Mouse (Mus musculus) intestine, embryonic 14.5 days (tissue): ENCODE measurements around the gene Dut. TPM values are rescaled to one million over a fixed set of nuclear protein-coding genes. Genes with fewer than 3 reads are reported as not detected.

Experiments used
- ATAC-seq: fragments of 200-750 bp; cut with Nextera tagmentation; replicated peaks from 2 replicates; pipeline ENCODE4 v1.8.0; 2017; ENCODE audit warnings: low read depth, moderate number of reproducible peaks, moderate TSS enrichment, moderate library complexity; ENCODE audit not compliant: low FRiP score, low TSS enrichment
- DNase-seq: peaks from one replicate; pipeline ENCODE4 v3.0.0-alpha.2; 2018; ENCODE audit warnings: low spot score
- H3K27ac ChIP-seq: fragments of 300-500 bp; sonication (generic); 2 replicates; pipeline ENCODE4 v1.5.1; 2014; ENCODE audit warnings: low read depth, mild to moderate bottlenecking, control low read depth
- H3K27me3 ChIP-seq: fragments of 300-500 bp; sonication (generic); replicated peaks from 2 replicates; pipeline ENCODE4 v1.6.1; 2014; ENCODE audit warnings: low read length, control low read depth; ENCODE audit not compliant: control insufficient read depth, insufficient read depth
- H3K36me3 ChIP-seq: fragments of 300-500 bp; sonication (generic); 2 replicates; pipeline ENCODE4 v1.6.1; 2014; ENCODE audit warnings: low read length, control low read depth; ENCODE audit not compliant: control insufficient read depth, insufficient read depth
- H3K4me1 ChIP-seq: fragments of 300-500 bp; sonication (generic); replicated peaks from 2 replicates; pipeline ENCODE4 v1.6.1; 2014; ENCODE audit warnings: low read length, control low read depth, mixed read lengths; ENCODE audit not compliant: control insufficient read depth, insufficient read depth
- H3K4me2 ChIP-seq: fragments of 300-500 bp; sonication (generic); 2 replicates; pipeline ENCODE4 v1.6.1; 2014; ENCODE audit warnings: low read length
- H3K4me3 ChIP-seq: fragments of 300-500 bp; sonication (generic); 2 replicates; pipeline ENCODE4 v1.5.1; 2014; ENCODE audit warnings: low read depth, low read length, control low read depth, mixed read lengths
- H3K9ac ChIP-seq: fragments of 300-500 bp; sonication (generic); 2 replicates; pipeline ENCODE4 v1.6.1; 2014; ENCODE audit warnings: mild to moderate bottlenecking, low read length
- H3K9me3 ChIP-seq: fragments of 300-500 bp; sonication (generic); 2 replicates; pipeline ENCODE4 v1.6.1; 2016; ENCODE audit warnings: low read length, control low read depth; ENCODE audit not compliant: control insufficient read depth
- WGBS: fragments of 180-500 bp; shearing (Covaris S2); extraction: QIAGEN DNeasy Blood & Tissue Kit; methylation state at CpG from one replicate; pipeline ENCODE4 v1.1.7; 2014; 5-methylcytosine and 5-hydroxymethylcytosine counted together
- polyA plus RNA-seq: library from polyadenylated mRNA; unstranded; fragments of >200 nt; fragmentation: Nextera tagmentation; extraction: Ambion mirVana; gene quantifications from 2 replicates; pipeline ENCODE4 v1.2.1, GENCODE M21; 2014

The Dut gene
- polyA plus RNA-seq, 1 experiment from 2014 or later = 162 TPM

DNA sequence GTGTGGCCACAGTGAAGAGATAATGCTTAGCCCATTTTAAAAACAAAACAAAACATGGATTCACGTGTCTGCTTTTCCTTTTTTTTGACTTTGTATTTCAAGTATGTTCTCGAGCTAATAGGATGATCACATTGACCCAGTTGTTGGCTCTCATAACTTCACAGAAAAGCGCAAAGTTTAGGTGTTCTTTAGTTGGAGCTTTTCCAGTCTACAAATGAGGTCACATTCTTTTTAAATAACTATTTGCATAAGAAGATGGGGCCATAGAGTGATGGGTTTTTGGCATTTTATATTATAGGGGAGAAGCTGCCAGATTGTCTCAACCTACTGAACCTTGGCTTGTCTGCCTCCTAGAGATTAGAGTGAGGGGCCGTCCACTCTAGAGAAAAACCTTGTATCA, 2.3 kb downstream of the Dut start:
- H3K4me3 ChIP-seq = no peak overlapping the region
- peaks cover 9% of the 10 kb centered on the region; the same call in 1 of the 2 replicates for H3K4me1 ChIP-seq
- no peak overlapping the region for H3K9ac ChIP-seq
- H3K4me2 ChIP-seq = peak overlapping the region; percentile 52
- H3K9me3 ChIP-seq = peaks cover 3% of the 10 kb centered on the region; the same call in 1 of the 2 replicates
- no peaks in the 10 kb centered on the region for H3K27me3 ChIP-seq
- ATAC-seq = no peak
- no peak for DNase-seq
- peaks cover 45% of the 10 kb centered on the region for H3K36me3 ChIP-seq
- H3K27ac ChIP-seq = no peak overlapping the region
- 80% methylated on average over 4 of the region's 4 CpGs for WGBS

DNA sequence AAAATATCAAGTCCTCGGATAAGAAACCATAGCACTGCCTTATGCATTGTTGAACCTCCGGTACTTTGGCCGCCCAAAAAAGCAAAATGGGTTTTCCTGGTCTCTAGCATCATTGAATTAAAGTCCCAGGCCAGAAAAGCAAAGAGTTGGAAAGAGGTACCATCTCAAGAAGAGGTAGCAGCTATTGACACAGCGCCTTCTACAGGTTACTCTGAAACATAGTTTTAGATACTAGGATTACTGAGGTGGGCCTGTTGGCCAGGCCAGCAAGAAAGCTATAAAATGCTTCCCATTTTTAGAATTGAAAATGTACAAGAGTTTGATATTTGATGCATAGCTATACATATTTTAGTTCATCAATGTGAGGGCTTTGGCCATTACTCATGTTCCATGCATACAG, 2.9 kb downstream of the Dut start:
- H3K4me3 ChIP-seq = no peak overlapping the region
- no peak overlapping the region for H3K27ac ChIP-seq
- 91% methylated on average over 4 of the region's 4 CpGs for WGBS
- H3K4me1 ChIP-seq = peaks cover 8% of the 10 kb centered on the region; the same call in 1 of the 2 replicates
- no peak for DNase-seq
- no peak overlapping the region for H3K9ac ChIP-seq
- ATAC-seq = no peak
- H3K4me2 ChIP-seq = no peak overlapping the region
- H3K9me3 ChIP-seq = peaks cover 7% of the 10 kb centered on the region; the same call in 1 of the 2 replicates
- no peaks in the 10 kb centered on the region for H3K27me3 ChIP-seq
- H3K36me3 ChIP-seq = peaks cover 49% of the 10 kb centered on the region

DNA sequence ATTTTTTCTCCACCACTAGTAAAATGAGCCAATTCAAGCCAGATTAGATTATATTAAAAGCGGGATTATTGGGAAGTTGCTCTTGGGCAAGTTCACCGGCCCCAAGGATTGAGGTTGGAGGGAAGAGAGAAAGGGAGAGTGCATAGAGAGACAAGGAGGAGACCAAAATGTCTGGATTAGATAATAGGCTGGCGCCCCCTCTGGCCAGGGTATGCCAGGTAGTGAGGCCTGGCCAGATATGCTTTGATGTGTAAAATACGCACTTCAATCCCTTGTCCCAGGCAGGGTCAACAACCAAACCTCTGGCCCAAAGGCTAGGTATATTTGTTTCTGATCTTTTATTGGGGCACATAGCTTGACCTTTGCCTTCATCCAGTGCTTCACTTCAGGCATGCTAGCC, 4.8 kb downstream of the Dut start:
- Histone ChIP-seq H3K36me3 (peaks cover 64% of the 10 kb centered on the region), H3K4me2 (no peak overlapping the region), H3K27me3 (no peaks in the 10 kb centered on the region), H3K9me3 (peaks cover 7% of the 10 kb centered on the region; the same call in 1 of the 2 replicates), H3K27ac (no peak overlapping the region), H3K4me3 (no peak overlapping the region), H3K9ac (no peak overlapping the region), H3K4me1 (no peaks in the 10 kb centered on the region)
- 82% methylated on average over 4 of the region's 4 CpGs for WGBS
- ATAC-seq (no peak), DNase-seq (no peak)

DNA sequence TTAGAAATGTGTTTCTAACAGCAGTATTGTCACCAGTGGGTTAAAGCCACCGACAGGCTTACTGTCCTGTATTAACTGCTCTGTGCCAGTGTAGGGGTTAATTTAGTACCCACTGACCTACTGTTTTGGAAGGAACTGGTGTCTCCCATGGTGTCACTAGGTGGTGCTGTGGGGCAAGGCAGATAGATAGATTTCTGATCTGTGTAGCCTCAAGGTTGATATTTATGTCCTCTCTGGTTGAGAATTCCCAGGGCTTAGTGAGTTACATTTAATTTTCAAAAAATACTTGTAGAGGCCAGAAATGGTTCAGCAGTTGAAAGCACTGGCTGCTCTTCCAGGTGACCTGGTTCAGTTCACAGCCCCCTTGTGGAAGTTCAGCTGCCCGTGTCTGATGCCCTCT, 5.3 kb downstream of the Dut start:
- no peak overlapping the region for H3K4me3 ChIP-seq
- no peaks in the 10 kb centered on the region for H3K4me1 ChIP-seq
- DNase-seq (no peak), ATAC-seq (no peak)
- H3K36me3 ChIP-seq = peaks cover 69% of the 10 kb centered on the region
- H3K9me3 ChIP-seq = peaks cover 7% of the 10 kb centered on the region; the same call in 1 of the 2 replicates
- no peak overlapping the region for H3K4me2 ChIP-seq
- H3K9ac ChIP-seq = no peak overlapping the region
- H3K27ac ChIP-seq = no peak overlapping the region
- H3K27me3 ChIP-seq = no peaks in the 10 kb centered on the region
- WGBS = 50% methylated on average over 2 of the region's 2 CpGs

DNA sequence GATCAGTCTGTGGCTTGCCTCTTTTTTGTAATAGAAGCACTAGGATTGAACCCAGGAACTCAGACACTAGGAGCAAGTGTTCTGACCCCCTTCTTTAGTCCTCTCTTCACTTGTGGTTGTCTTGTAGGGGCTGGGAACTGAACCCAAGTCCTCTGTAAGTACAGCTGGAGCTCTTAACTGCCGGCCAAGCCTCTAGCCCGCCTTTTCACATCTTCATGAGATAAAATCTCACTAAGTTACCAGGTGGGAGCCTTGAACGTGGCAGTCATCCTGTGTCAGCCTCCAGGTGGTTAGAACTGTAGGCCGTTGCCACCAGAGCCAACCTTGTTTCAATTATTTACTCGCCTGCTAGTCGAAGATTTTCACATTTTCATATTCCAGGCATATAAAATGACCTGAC, 6.7 kb downstream of the Dut start:
- Histone ChIP-seq H3K4me1 (no peaks in the 10 kb centered on the region), H3K9ac (no peak overlapping the region), H3K27me3 (no peaks in the 10 kb centered on the region), H3K9me3 (peaks cover 7% of the 10 kb centered on the region; the same call in 1 of the 2 replicates), H3K4me2 (no peak overlapping the region), H3K27ac (no peak overlapping the region), H3K36me3 (peaks cover 80% of the 10 kb centered on the region), H3K4me3 (no peak overlapping the region)
- DNase-seq (no peak), ATAC-seq (no peak)
- 93% methylated on average over 6 of the region's 6 CpGs for WGBS

DNA sequence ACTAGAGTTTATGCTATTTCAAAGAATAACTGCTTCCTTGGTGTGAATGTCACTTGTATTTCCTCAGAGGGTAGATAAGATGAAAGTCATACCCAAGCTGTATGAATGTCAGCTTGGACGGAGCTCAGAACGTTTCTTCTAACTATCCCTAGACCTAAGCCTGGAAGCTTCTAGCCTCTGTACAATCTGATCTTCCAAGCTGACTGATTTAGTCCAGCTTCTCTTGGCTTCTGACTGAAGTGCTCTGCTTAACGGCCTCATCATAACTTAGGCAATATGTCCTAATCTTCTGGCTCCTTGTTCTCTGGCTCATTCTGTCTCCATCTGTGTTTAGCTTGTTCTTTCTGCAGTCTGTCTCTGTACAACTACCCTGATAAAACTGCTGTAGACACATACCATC, 7.6 kb downstream of the Dut start:
- peaks cover 86% of the 10 kb centered on the region for H3K36me3 ChIP-seq

DNA sequence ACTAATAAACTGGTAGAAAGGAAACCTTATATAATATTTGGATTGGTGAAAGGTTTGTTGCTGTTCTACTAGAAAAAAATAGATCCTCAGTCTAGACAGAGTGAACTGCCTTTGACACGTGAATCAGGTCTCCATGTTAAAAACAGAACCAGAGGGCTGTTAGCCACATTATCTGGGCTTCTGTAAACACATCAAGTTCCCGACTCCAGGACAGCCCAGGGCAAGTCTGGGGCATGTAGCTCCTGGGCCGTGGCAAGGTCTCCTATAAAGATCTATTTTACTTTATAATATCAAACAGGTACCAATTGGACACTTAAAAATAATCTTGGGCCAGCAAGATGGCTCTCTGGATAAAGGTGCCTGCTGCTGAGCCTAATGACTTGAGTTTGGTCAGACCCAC, 8.9 kb downstream of the Dut start:
- H3K4me1 ChIP-seq = no peaks in the 10 kb centered on the region

More for the DNA sequence above, 7.6 kb downstream of the Dut start:
- Histone ChIP-seq H3K4me2 (no peak overlapping the region), H3K9me3 (peaks cover 7% of the 10 kb centered on the region; the same call in 1 of the 2 replicates), H3K27ac (no peak overlapping the region), H3K4me1 (no peaks in the 10 kb centered on the region), H3K9ac (no peak overlapping the region), H3K4me3 (no peak overlapping the region), H3K27me3 (no peaks in the 10 kb centered on the region)
- WGBS = 99% methylated on average over 3 of the region's 3 CpGs
- DNase-seq (no peak), ATAC-seq (no peak)

DNA sequence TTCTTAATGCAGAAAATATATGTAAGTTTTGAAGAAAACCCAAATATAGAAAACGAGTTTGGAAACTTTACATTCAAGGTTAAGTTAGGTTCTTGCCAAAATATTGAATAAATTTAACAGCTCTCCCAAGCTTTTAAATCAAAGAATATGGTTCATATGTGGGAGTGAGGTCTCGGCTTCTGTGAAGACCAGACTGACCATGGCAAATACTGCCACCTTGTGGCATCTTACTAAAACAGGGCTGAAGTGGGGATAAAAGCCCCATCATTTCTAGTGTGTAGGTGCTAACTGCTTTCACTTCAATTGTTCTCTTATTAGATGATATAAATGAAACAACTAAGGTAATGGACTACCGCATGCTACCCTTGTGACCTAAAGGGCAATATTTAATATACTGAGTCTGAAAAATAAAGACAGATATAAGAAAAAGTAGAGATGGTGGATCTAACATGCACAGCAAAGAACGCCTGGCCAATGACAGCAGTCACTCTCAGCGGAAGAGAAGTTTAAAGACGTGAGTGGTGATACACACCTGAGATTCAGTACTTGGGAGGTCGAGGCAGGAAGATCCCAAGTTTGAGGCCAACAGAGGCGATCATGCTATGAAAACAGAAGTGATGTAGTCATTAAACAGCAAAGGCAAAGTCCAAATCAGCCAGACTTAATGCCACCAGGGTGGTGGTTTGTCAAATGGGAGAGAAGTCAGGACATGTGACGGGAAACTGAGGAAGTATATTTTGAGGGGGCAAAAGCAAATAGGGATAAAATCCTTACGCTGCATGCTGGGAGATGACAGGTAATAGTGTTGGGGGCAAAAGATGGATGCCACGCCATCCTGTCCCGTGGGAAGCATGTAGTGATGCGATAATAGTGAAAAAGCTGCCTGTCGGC, 12.5 kb downstream of the Dut start:
- peak; percentile 47 for DNase-seq
- Histone ChIP-seq H3K4me1 (no peaks in the 10 kb centered on the region), H3K9ac (no peak overlapping the region), H3K36me3 (peaks cover 42% of the 10 kb centered on the region), H3K9me3 (peaks cover 2% of the 10 kb centered on the region; the same call in 1 of the 2 replicates), H3K4me2 (no peak overlapping the region), H3K27me3 (no peaks in the 10 kb centered on the region), H3K4me3 (no peak overlapping the region), H3K27ac (no peak overlapping the region)
- no peak for ATAC-seq
- whole genome bisulfite sequencing = 86% methylated on average over 14 of the region's 14 CpGs

More for the DNA sequence above, 8.9 kb downstream of the Dut start:
- H3K4me3 ChIP-seq = no peak overlapping the region
- H3K36me3 ChIP-seq = peaks cover 76% of the 10 kb centered on the region
- peaks cover 7% of the 10 kb centered on the region; the same call in 1 of the 2 replicates for H3K9me3 ChIP-seq
- WGBS = 33% methylated on average over 3 of the region's 3 CpGs
- H3K9ac ChIP-seq = no peak overlapping the region
- H3K27ac ChIP-seq = no peak overlapping the region
- no peaks in the 10 kb centered on the region for H3K27me3 ChIP-seq
- DNase-seq = no peak
- no peak for ATAC-seq
- no peak overlapping the region for H3K4me2 ChIP-seq
